Mouse (Mus musculus): ENCODE results near the gene Wfdc16.

GRCm38 (mm10) chr2:164670938-164671337 is 32.3 kb upstream of the Wfdc16 start:
- TF ChIP-seq CTCF (IDR thresholded peaks at IDR 0.05; ENCODE audit: low read depth, low read length) = no peak
- no peak for TF ChIP-seq POLR2A (IDR thresholded peaks at IDR 0.05; ENCODE audit: extremely low read depth, insufficient read depth, low read length)
